Mouse (Mus musculus) embryonic fibroblast, embryonic 13.5 days (primary cell): ENCODE measurements around the gene Frmpd4. TPM values are rescaled to one million over a fixed set of nuclear protein-coding genes. Genes with fewer than 3 reads are reported as not detected.

Source experiments
- H3K27ac ChIP-seq: 2 replicates; pipeline ENCODE4 v1.5.1; 2012; ENCODE audit warnings: low read length, control low read depth, inconsistent platforms; ENCODE audit not compliant: insufficient read depth
- H3K4me1 ChIP-seq: 2 replicates; pipeline ENCODE4 v1.6.1; 2011; ENCODE audit warnings: low read length; ENCODE audit not compliant: control insufficient read depth, insufficient read depth
- H3K4me3 ChIP-seq: 2 replicates; pipeline ENCODE4 v1.5.1; 2011; ENCODE audit warnings: mild to moderate bottlenecking, control low read depth, low read length; ENCODE audit not compliant: insufficient read depth
- CTCF ChIP-seq: IDR thresholded peaks from 2 replicates; pipeline ENCODE4 v1.5.1; 2011; ENCODE audit warnings: mild to moderate bottlenecking, control low read depth, low read length, moderate library complexity, borderline replicate concordance; ENCODE audit not compliant: insufficient read depth
- POLR2A ChIP-seq: IDR thresholded peaks from 2 replicates; pipeline ENCODE4 v1.6.1; 2011; ENCODE audit warnings: low read depth, mild to moderate bottlenecking, control low read depth, low read length, moderate library complexity
- polyA plus RNA-seq: library from polyadenylated mRNA; stranded (reverse); fragments of >200 nt; gene quantifications from 2 replicates; pipeline ENCODE4 v1.2.4, GENCODE M21; 2011; ENCODE audit warnings: low read depth; ENCODE audit not compliant: missing spikeins, insufficient read length

The Frmpd4 gene
- polyA plus RNA-seq, 1 experiment = 0.16 TPM

DNA sequence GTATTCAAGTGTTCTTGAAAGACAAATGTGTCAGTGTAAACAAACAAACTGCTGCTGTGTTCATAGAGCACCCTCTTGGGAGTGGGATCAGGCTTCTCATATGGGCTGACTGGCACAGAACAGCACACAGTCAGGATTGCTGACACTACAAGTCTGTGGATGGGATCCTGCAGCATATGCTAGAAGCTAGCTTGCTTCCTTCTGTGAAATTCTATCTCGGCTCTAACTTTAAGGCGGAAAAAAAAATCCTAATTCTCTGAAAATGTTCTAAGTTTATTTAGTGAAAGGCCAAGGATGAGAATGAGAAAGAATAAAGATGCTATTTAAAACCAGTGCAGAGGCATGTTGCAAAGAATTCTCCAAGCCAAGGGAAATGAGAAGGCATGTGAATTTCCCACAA lies 226.6 kb downstream of the Frmpd4 start:
- H3K4me1 ChIP-seq = no peaks in the 10 kb centered on the region
- no peak overlapping the region for H3K4me3 ChIP-seq
- no peak for TF ChIP-seq POLR2A
- no peak for TF ChIP-seq CTCF
- H3K27ac ChIP-seq = no peak overlapping the region

DNA sequence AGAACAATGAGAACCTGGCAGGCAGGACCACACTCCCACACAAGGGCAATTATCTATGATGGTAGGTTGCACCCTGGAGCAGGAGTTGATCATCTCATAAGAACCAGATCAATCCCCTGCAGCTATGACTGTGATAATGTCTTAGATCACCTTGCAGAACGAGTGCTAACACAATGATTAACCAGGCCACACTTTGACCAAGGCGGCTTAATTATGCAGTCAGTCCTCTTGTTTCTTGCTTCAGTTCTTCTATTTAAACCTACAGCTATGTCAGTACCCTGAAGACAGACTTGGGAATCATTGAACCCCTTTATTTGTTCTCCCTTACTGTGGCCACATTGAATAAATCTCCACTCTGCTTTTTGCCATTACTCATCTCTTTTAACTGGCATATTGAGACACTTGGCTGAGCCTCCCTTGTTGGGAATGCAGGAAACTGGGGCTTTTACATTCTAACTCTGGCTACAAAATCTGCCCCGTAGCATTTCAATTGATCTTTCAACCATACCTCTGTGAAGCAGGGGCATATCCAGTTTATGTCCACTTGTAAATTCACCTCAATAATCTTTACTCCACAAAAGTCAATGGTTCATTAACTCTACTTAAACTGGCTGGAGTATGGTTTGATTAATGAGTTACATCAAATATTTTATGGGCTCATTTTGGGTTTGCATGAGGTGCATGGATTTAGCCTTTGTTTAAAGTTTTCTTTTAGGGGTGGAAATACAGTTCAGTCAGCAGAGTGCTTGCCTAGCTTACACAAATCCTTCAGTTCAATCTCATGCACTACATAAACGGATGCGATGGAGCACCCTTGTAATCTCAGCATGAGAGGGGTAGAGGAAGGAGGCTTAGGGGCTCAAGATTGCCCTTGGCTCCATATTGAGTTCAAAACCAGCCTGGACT lies 227.5 kb downstream of the Frmpd4 start:
- TF ChIP-seq POLR2A (no peak), CTCF (no peak)
- no peaks in the 10 kb centered on the region for H3K4me1 ChIP-seq
- no peak overlapping the region for H3K4me3 ChIP-seq
- H3K27ac ChIP-seq = no peak overlapping the region

DNA sequence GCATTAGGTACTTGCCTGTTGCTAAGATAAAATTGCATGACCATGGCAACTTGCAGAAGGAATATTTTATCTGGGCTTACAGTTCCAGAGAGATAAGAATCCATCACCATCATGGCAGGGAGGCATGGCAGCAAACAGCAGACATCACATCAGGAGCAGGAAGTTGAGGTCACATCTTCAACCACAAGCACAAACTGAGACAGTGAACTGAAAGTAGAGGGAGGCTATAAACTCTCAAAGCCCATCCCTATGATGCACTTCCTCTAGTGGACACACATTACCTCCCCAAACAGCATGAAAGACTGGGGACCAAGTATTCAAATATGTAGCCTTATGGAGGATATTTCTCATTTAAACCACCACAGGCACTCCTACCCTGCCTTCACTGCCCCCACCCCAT lies 238.8 kb downstream of the Frmpd4 start:
- H3K27ac ChIP-seq = no peak overlapping the region

DNA sequence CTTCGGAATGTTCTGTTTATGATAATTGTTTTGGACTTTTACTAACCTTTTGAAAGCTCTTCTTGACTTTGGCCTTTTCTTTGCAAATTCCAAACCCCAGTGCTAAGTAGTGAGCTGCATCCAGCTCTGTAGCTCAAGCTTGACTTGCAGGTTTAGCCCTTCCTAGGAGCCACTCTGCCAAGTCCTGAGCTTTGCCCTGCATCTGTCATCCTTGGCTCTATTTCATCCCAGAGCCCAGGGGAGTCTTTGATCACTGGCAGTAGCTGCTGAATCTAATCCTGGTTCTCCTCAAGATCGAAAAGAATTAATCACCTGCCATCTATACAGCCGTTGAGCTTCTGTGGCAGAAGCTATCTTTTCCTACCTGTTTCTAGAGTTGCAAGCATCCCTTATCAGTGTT lies 251.9 kb downstream of the Frmpd4 start:
- TF ChIP-seq POLR2A = no peak
- no peak overlapping the region for H3K27ac ChIP-seq
- H3K4me3 ChIP-seq = no peak overlapping the region
- no peaks in the 10 kb centered on the region for H3K4me1 ChIP-seq

More for the DNA sequence above, 238.8 kb downstream of the Frmpd4 start:
- Histone ChIP-seq H3K4me3 (no peak overlapping the region), H3K4me1 (no peaks in the 10 kb centered on the region)
- TF ChIP-seq POLR2A = no peak
- no peak for TF ChIP-seq CTCF

DNA sequence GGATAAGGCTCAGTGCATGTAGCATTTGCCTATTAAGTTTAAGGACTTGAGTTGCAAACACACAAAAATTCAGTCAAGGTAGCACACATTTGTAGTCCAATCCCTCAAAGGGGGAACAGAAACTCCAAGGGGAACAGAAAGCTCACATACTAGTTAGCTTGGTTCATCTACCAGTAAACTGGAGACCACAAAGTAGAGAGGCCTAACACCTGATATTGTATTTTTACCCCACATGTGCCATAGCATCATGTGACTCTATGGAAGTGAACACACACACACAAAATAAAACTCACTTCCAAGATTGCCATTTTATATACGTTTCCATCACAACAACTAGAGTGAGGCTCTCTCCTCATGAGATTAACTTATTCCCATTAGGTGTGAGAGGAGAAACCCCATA lies 264.9 kb downstream of the Frmpd4 start:
- no peak for TF ChIP-seq CTCF
- no peak for TF ChIP-seq POLR2A
- no peak overlapping the region for H3K27ac ChIP-seq

DNA sequence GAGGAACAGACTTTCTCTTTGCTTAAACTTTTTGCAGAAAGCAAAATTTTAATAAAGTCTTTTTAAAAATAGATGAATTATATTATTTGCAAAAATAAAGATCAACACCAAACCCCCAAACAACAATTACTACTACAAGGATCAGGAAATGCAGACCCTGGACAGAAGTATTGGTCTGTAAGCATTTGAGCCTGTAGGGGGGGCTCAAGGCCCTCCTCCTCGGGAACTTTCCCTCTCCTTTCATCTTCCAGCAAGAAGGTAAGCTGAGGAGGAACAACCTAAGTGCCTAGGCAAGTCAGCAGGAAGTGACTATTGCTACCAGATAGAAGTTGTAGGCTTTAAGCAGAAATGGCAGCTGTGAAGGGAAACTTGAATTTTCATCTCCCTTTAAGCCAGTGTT lies 266.9 kb downstream of the Frmpd4 start:
- Histone ChIP-seq H3K27ac (no peak overlapping the region), H3K4me3 (no peak overlapping the region), H3K4me1 (no peaks in the 10 kb centered on the region)
- no peak for TF ChIP-seq POLR2A
- TF ChIP-seq CTCF = no peak

More for the DNA sequence above, 264.9 kb downstream of the Frmpd4 start:
- no peak overlapping the region for H3K4me3 ChIP-seq
- no peaks in the 10 kb centered on the region for H3K4me1 ChIP-seq

DNA sequence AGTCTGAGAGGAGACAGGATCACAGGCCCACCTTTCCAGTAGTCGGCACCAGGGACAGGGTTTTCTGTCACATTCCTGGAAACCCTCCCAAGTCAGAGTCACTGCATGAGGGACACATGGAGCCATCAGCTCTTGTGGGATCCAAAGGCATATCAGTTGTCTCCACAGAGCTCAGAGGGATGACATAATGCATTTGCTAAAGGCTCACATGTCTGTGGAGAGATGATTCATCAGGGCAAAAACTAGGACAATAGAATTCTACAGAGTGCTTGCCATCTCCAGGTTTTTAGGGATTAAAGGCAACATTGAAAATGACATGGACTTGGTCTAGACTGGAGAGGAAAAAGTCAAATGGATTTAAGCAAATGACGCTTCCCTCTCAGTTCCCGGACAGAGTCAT lies 284.5 kb downstream of the Frmpd4 start:
- Histone ChIP-seq H3K4me1 (no peaks in the 10 kb centered on the region), H3K4me3 (no peak overlapping the region)
- TF ChIP-seq CTCF (no peak), POLR2A (no peak)

DNA sequence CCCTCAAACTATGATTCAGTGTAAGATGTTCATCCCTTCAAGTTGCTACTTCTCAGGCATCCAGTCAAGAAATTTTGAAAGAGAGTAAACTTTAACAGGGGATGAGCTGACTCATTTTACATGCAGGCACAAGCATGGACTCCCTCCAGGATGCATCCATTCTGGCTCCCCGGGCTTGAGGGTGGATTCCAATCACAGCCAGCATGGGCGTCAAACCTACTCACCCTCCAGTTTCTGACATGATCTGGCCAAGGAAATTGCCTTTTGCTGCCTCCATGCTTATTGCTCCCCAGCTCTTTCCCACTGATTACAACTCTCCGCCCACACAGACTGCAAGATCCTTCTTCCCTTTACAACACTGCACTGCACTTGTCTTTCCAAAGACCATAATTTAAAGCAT lies 370.0 kb downstream of the Frmpd4 start:
- H3K4me3 ChIP-seq = no peak overlapping the region

More for the DNA sequence above, 284.5 kb downstream of the Frmpd4 start:
- H3K27ac ChIP-seq = no peak overlapping the region

DNA sequence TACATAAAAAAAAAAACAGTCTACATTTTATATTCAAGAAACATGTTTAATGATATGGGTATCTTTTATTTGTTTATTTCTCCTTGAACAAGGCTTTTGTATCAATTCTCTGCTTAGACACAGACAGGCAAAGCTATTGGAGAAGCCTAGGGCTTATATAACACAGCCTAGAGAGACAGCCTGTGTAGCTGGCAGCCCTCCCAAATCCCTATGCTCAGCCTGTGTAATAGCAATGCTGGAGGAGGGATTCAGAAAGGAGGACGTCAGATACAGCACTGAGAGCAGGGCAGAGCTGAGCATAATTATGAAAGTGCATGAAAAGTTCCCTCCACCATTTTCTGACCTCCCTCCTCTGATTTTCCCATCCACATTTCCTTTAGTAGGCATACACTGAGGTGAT lies 385.1 kb downstream of the Frmpd4 start:
- Histone ChIP-seq H3K4me3 (no peak overlapping the region), H3K27ac (no peak overlapping the region), H3K4me1 (no peaks in the 10 kb centered on the region)
- TF ChIP-seq CTCF = no peak

More for the DNA sequence above, 370.0 kb downstream of the Frmpd4 start:
- Histone ChIP-seq H3K27ac (no peak overlapping the region), H3K4me1 (no peaks in the 10 kb centered on the region)
- no peak for TF ChIP-seq POLR2A
- TF ChIP-seq CTCF = no peak

DNA sequence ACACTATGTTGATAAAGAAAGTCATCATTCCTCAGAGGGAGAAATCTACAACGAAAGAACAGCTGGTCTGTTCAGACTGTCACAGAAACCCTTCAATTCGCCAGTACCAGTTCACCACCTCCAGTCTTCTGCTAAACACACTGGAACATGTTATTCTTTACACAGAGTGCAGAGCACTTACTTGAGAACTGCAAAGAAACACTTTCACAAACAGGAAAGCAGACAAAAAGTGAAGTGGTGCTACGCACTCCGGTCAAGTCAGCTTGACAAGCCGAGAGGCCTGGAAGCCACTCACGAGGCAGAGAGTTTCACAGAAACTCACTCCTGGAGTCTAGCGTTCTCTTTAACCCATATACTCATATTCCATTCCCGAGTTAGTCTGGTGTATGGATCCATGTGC lies 387.5 kb downstream of the Frmpd4 start:
- no peaks in the 10 kb centered on the region for H3K4me1 ChIP-seq
- H3K4me3 ChIP-seq = no peak overlapping the region
- TF ChIP-seq CTCF (no peak), POLR2A (no peak)
- H3K27ac ChIP-seq = no peak overlapping the region
